Mouse (Mus musculus): Measurements from ENCODE around the gene Il4ra.

The Il4ra gene

DNA sequence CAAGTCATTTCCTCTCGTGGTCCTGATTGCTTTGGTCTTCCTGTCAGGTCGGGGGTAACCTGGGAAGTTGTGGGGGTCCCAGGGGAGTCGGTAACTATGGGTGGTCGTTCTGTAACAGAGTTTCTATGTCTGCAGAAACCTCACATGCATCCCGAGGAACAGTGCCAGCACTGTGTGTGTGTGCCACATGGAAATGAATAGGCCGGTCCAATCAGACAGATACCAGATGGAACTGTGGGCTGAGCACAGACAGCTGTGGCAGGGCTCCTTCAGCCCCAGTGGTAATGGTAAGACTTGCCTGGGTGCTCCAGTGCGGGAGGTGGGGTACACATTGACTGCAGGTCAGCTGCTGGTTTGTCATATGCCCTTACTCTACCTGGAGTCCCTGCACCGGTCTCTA, 17.0 kb downstream of the Il4ra start:
- ATAC-seq (ENCODE audit: insufficient number of reproducible peaks, low FRiP score, low TSS enrichment), result no peak

DNA sequence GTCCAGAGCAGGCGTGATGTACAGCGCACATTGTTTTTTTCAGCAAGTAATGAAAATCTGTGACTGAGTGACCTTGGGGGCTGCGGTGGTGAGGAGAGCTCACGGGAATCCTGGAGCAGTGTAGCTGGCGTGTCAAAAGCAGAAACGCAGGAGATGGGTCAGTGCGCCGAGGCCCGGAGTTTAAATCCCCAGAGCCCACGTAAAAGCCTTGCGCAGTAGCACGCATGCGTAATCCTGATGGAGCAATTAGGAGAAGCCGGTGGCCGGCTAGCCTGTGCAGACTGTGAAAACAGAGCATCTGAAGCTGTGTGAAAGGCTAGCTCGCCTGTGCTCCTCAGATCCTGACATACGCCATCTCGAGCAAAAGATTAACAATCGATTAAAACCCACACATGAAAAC, 20.0 kb downstream of the Il4ra start:
- no peak for ATAC-seq (ENCODE audit: insufficient number of reproducible peaks, low FRiP score, low TSS enrichment)

DNA sequence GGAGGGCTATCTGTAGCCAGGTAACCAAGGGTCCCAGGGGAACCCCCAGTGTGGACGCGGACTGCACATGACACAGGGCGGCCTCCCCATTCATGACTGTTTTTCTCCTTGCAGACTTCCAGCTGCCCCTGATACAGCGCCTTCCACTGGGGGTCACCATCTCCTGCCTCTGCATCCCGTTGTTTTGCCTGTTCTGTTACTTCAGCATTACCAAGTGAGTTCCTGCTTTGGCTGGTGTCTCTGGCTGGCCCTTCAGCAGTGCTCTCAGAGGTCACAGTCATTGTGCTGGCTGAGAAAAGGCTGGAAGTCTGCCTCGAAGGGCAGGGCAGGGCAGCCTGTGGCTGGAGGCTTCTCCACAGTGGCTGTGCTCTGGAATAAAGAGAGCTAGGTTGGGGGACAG, 20.8 kb downstream of the Il4ra start:
- ATAC-seq (ENCODE audit: insufficient number of reproducible peaks, low FRiP score, low TSS enrichment), result no peak

DNA sequence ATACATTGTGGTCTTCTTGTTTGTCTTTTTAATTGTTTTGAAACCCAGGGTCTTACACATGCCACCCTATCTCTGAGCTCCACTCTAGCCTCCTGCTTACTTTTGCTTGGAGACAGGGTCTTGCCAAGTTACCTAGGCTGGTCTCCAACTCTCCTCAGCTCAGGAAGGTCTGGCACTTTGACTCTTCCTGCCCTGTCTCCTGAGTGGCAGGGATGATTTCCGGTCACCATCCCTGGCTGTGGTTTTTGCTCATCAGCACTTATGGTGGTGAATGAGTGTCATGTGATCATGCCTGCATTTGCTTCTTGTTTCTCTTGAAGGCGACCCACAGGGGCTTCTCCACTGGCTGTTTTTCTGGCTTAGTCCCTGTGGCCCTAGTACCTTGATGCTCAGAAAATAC, 21.9 kb downstream of the Il4ra start:
- no peak for ATAC-seq (ENCODE audit: insufficient number of reproducible peaks, low FRiP score, low TSS enrichment)

DNA sequence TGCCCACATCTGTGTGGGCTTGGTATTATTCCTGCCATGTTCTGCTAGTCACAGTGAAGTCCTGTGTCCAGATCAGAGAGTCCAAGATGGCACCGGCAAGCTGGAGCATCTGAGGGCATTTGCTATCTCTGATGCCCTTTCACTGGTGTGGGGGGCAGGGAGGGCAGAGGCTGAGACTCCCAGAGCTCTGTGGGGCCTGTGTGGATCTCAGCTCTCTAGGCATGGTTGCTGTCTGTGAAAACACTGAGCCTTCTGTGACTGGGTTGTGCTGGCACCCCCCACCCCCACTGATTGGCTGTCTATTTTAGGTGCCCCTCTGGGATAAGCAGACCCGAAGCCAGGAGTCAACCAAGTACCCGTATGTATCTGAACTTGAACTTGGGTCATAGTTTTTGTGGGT, 22.9 kb downstream of the Il4ra start:
- ATAC-seq (ENCODE audit: insufficient number of reproducible peaks, low FRiP score, low TSS enrichment), result no peak

DNA sequence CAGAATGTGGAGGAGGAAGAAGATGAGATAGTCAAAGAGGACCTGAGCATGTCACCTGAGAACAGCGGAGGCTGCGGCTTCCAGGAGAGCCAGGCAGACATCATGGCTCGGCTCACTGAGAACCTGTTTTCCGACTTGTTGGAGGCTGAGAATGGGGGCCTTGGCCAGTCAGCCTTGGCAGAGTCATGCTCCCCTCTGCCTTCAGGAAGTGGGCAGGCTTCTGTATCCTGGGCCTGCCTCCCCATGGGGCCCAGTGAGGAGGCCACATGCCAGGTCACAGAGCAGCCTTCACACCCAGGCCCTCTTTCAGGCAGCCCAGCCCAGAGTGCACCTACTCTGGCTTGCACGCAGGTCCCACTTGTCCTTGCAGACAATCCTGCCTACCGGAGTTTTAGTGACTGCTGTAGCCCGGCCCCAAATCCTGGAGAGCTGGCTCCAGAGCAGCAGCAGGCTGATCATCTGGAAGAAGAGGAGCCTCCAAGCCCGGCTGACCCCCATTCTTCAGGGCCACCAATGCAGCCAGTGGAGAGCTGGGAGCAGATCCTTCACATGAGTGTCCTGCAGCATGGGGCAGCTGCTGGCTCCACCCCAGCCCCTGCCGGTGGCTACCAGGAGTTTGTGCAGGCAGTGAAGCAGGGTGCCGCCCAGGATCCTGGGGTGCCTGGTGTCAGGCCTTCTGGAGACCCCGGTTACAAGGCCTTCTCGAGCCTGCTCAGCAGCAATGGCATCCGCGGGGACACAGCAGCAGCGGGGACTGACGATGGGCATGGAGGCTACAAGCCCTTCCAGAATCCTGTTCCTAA, 24.0 kb downstream of the Il4ra start:
- ATAC-seq (ENCODE audit: insufficient number of reproducible peaks, low FRiP score, low TSS enrichment), result no peak

DNA sequence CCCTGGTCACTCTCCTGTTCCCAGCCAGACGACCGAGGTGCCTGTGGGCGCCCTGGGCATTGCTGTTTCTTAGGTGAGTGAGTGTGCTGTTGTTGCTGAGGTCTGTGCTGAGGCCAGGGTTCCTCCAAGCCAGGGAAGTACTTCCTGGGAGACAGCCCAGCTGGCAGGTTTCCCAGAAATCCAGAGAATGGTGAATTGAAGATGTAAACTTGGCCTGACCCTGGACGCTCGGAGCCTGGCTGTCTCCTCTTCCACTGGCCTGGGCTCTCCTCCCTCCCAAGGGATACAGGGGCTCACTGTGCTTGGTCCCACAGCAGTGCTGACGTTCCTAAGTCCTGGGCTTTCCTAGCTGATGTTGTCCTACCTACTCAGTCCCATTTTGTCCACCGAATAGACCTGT, 25.1 kb downstream of the Il4ra start:
- no peak for ATAC-seq (ENCODE audit: insufficient number of reproducible peaks, low FRiP score, low TSS enrichment)

DNA sequence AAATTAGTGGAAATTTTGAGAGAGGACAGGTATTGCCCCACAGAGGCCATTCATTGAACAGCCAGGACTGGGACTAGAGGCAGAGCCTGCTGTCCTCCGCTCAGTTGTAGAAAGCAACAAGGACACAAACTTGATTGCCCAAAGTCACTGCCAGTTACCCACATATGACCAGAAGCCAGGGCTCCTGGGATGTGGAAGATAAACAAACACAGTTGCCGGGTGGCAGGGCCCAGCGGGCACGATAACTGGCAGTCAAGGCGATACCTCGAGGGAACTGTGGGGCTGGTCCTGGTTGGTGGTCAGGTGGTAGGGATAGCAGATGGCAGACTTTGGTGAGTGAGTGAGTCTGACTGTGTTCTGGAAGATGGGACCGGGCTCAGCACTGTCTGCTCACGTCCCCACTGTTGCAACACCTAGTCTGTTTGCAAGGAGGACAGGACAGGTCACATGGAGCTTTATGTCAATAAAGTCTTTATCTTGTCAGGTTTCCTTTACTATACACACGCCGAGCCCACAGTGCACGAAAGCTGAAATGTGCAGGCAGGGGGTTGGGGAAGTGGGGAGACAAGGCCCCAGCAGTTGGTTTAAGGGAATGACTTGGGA, 25.7 kb downstream of the Il4ra start:
- no peak for ATAC-seq (ENCODE audit: insufficient number of reproducible peaks, low FRiP score, low TSS enrichment)

DNA sequence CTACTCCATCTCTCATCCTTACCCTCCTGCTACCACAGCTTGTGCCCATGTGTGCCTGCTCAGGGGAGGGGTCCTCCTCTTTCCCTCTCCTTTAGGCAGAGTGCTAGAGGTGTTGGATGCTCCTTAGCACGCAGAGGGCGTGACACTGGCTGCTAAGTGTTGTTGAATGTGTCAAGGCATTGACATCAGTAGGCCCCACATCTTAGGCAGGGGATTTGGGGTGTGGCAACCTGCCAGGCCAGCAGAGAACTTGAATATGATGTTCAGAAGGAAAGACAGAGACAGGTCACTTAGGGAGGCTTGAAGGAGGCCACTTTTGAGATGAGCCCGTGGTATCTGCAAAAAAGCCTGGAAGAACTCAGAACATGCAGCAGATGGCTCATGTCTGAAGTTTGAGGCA, 26.2 kb downstream of the Il4ra start:
- no peak for ATAC-seq (ENCODE audit: insufficient number of reproducible peaks, low FRiP score, low TSS enrichment)

DNA sequence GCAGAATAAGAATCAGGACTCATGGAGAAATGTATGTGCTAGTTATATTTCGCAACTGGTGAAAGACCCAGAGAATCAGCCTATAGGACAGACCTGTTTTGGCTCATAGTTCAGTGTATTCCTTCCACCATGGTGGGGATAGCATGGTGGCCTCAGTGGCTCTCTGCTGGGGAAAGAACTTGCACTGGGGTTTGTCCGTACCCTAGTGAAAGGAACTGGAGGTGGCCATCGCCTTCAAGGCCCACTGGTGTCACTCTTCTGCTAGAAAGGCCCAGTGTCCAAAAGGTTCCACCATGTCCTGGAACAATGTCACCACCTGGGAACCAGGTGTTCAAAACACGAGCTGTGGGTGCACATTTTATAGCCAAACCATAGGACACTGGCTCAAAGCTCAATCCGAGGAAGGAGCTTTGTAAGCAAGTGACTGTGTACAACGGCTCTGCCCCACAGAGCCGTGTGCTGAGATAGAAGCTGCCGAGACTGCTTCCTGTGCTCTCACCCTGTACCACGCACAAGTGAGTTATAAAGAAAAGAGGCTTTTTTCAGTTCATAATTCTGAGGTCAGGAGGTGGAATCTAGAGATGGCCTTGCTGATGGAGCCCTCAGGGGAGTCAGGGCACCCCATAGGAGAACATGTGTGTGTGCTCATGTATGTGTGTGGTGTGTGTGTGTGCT, 27.8 kb downstream of the Il4ra start:
- no peak for ATAC-seq (ENCODE audit: insufficient number of reproducible peaks, low FRiP score, low TSS enrichment)

DNA sequence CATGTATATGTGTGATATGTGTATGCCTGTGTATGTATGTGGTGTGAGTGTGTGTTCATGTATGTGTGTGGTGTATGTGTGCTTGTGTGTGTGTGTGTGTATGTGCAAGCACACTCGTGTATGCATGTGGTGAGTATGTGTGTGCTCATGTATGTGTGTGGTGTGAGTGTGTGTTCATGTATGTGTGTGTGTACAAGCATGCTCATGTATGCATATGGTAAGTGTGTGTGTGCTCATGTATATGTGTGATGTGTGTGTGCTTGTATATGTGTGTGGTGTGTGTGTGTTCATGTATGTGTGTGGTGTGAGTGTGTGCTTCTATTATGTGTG, 28.3 kb downstream of the Il4ra start:
- ATAC-seq (ENCODE audit: insufficient number of reproducible peaks, low FRiP score, low TSS enrichment), result no peak

DNA sequence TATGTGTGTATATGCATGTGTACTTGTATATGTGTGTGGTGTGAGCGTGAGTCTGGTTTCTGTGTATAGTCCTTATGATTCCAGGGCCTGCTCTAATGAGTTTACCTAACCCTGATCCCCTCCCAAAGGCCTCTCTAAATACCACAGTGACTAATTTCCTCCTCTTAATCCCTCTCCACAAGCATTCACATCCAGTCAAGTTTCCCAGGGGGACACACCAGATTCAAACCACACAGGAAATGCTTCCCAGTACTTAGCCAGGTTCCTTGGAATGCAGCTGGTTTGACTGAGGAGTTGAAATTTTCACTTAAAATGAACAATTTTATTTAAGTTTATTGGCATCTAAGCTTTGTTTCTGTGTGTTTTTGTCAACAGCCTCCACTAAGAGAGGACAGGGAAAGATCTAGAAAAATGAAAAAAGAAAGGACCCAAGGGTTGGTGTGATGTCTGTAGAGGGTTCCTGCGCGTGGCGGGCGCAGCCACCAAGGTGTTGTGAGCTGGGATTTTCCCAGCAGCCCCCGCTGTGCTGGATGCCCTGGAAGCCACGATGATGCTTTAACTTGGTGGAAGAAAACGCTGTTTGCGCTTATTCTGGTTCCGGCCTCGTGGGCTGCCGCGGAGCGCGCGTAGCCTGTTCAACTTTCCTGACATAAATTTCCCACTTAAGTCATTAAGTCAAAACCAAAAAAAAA, 28.9 kb downstream of the Il4ra start:
- no peak for ATAC-seq (ENCODE audit: insufficient number of reproducible peaks, low FRiP score, low TSS enrichment)

DNA sequence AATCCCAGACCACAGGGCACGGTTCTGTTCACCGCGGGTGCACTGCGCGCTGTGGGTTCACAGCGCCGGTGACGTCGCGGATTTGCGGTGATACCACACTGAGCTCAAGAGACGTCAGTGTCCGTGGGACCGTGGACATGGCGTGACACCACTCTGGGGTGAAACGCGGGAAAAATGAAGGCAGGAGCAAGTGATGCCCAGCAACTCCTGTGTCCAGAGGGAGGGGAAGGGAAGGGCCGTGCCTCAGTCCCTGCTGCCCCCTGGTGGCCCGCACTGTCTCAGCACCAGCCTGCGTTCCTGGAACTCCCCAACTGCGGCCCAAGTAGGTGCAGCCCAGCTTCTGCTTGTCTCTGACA, 29.4 kb downstream of the Il4ra start:
- peak; percentile 82; the same call in 1 of the 2 replicates for ATAC-seq (ENCODE audit: insufficient number of reproducible peaks, low FRiP score, low TSS enrichment)

DNA sequence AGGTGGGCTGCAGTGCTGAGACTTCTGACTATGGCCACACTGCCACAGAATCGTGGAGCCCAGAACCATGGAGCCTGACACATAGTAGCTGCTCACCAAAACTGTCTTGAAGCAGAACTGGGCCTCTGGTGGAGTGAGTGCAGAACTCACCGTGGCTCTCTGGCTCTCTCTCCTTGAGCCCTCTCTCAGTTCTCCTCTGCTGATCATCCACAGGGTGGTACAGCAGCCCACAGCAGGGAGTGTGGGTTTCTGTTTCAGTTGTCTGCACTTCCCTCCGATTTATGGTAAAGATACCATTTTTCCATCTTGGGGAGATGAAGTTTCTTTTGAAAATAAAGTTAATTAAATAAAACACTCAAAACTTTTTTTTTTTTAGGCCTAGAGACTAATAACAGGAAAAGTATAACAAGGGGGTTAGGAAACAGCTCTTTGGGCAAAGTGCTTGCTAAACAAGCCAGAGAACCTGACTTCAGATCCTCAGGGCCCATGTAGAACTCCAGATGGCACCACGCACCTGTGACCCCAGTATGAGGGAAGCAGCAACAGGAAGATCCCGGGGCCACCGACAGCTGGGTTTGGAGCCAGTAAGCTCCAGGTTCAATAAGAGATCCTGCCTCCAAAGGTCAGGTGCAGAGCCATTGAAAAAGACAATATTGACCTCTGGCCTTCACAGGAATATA, 31.5 kb downstream of the Il4ra start:
- no peak for ATAC-seq (ENCODE audit: insufficient number of reproducible peaks, low FRiP score, low TSS enrichment)

DNA sequence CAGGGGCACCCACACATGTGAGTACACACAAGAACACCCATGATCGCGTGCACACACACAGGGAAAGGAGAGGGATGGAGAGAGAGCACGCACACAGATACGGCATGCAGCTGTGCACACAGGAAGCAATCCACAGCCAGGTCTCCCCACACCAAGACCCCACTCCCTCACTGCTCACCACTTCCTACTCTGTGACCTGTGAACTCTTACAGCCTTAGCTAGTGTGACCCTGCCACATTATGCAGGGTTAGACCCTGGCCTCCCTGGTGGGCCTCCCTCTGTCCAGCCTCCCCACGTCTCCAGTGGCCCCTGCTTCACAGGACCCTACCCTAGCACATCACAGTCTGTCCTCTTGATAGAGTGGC, 32.1 kb downstream of the Il4ra start:
- no peak for ATAC-seq (ENCODE audit: insufficient number of reproducible peaks, low FRiP score, low TSS enrichment)

DNA sequence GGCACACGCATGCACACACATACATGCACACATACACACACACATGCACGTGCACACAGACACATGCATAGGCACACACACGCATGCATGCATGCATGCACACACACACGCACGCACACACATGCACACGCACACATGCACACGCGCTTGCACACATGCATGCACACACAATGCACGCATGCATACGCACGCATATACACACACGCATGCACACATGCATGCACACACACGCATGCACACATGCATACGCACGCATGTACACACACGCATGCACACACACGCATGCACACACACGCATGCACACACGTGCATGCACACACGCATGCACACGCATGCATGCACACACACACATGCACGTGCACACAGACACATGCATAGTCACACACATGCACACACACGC, 34.4 kb downstream of the Il4ra start:
- no peak for ATAC-seq (ENCODE audit: insufficient number of reproducible peaks, low FRiP score, low TSS enrichment)

DNA sequence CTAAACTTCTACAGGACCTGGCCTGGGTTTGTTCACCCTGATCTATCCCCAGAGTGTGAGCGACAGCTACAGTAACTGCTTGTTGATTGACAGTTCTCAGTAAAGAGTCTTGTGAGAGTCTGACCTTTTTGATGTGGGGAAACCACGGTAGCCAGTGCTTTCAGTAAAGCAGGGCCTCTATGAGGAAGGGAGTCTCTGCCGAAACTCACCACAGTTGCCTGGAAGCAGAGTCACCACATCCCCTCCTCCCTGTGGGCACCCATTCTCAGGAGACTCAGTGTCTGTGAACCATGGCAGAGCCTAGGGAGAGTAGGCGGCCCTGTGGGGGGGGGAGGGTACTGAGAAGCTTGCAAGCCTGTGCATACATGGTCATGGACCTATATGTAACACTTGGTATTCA, 36.8 kb downstream of the Il4ra start:
- ATAC-seq (ENCODE audit: insufficient number of reproducible peaks, low FRiP score, low TSS enrichment), result no peak

DNA sequence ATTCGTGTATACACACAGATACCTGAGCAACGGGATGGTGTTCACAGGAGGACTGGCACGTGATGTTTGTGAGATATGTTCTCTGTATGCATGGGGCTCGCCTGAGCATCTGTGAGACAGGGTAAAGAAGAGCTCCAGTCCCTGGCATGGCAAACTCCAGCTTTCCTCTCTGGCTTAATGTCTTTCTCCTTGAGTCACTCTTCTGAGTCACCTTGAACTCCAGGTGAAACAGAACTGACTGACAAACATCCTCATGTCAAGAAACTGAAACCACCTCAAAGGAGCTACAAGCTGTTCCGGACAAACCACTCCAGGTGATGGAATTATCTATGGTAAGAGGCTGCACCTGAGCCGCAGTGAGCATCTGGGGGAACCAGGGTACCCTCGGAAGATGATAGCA, 38.0 kb downstream of the Il4ra start:
- no peak for ATAC-seq (ENCODE audit: insufficient number of reproducible peaks, low FRiP score, low TSS enrichment)

DNA sequence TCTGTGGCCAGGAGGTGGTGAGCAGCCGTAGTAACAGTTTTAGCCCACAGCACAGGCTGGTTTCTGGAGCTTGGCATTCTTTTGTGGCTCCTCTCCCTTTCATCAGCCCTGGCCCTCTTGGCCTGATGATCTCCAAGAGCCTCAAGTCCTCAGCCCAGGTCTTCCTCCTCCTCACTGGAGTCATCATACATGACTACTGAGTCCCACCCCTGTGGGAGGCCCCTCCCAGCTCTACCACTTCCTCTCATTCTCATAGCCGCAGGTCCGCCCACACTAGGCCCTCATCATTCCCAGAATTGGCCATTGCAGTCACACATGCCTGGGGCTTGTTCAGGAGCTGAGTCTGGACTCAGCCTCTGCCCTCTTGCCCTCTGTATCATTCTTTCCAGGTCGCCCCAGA, 41.9 kb downstream of the Il4ra start:
- no peak for ATAC-seq (ENCODE audit: insufficient number of reproducible peaks, low FRiP score, low TSS enrichment)

DNA sequence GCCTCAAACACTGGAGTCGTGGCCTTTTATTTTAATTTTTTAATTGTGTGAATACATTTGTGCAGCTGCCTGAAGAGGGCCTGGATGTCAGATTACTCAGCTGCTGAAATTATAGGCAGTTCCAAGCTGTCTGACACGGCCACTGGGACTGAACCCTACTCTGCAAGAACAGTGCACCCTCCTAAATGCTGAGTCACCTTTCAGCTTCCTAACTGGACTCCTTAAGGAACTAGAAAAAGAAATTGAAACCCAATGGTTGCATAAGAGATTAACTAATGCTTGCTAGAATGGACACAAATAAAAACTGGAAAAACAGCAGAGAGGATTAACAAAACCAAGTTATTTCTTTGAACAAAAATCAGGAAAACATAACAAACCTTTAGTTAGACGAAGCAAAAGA, 44.5 kb downstream of the Il4ra start:
- no peak for ATAC-seq (ENCODE audit: insufficient number of reproducible peaks, low FRiP score, low TSS enrichment)

DNA sequence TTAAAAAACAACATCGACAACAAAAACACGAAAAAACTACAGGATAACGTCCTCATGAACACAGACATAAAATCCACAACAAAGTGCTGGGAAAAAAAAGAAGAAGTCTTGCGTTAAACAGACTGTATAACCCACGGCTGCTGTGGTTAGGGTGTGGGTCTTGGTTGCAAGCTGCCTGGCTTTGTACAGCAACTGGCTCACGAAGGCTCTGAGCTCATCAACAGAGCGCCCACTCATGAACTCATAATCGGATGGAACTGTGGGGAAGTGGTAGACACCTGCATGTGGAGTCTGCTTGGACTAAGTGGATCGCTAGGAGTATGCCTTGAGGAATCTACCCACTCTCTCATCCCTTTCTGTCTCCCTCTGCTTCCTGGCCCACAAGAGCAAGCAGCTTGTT, 45.2 kb downstream of the Il4ra start:
- no peak for ATAC-seq (ENCODE audit: insufficient number of reproducible peaks, low FRiP score, low TSS enrichment)

Data from cerebellum, adult (tissue).